Mouse (Mus musculus) heart, embryonic 11.5 days (tissue): ENCODE results near the gene Olfr463. TPM values are rescaled to one million over a fixed set of nuclear protein-coding genes. Genes with fewer than 3 reads are reported as not detected.

Source experiments
- polyA plus RNA-seq: library from polyadenylated mRNA; unstranded; fragments of >200 nt; fragmentation: Nextera tagmentation; extraction: Ambion mirVana; gene quantifications from 2 replicates; pipeline ENCODE4 v1.2.1, GENCODE M21; 2014

The Olfr463 gene
- polyA plus RNA-seq, 1 experiment from 2014 or later: not detected

Other genes with a start within 250 kb of the Olfr463 start
- gene Rnf43, start 234.7 kb downstream of the Olfr463 start, polyA plus RNA-seq: 0.54 and 0.96 TPM in 2 replicates
- 114 and 120 TPM in 2 replicates for gene Supt4a, start 159.8 kb downstream of the Olfr463 start, polyA plus RNA-seq
- 0.72 and 1.2 TPM in 2 replicates for gene Tspoap1, start 136.8 kb downstream of the Olfr463 start, polyA plus RNA-seq
- gene Mpo, start 103.8 kb downstream of the Olfr463 start, polyA plus RNA-seq: 6.7 and 9.4 TPM in 2 replicates
- gene Lpo, start 69.1 kb downstream of the Olfr463 start, polyA plus RNA-seq: 0.34 TPM in 1 of 2 replicates, not detected in the other
- 5.9 and 6.1 TPM in 2 replicates for gene Mks1, start 44.2 kb downstream of the Olfr463 start, polyA plus RNA-seq
- 0.21 TPM in 1 of 2 replicates, not detected in the other for gene Epx, start 21.9 kb downstream of the Olfr463 start, polyA plus RNA-seq
- gene Olfr462, start 5.1 kb downstream of the Olfr463 start, polyA plus RNA-seq: not detected in 2 replicates
- gene Olfr464, start 23.6 kb upstream of the Olfr463 start, polyA plus RNA-seq: not detected in 2 replicates
- gene Dynll2, start 90.1 kb upstream of the Olfr463 start, polyA plus RNA-seq: 16.7 and 17.2 TPM in 2 replicates
- gene Srsf1, start 150.0 kb upstream of the Olfr463 start, polyA plus RNA-seq: 205 and 242 TPM in 2 replicates
- gene Vezf1, start 170.9 kb upstream of the Olfr463 start, polyA plus RNA-seq: 24.8 and 26.4 TPM in 2 replicates
- 11.6 and 11.7 TPM in 2 replicates for gene Cuedc1, start 200.7 kb upstream of the Olfr463 start, polyA plus RNA-seq